Mouse (Mus musculus): Measurements from ENCODE around the gene Zmiz1. TPM values are rescaled to one million over a fixed set of nuclear protein-coding genes. Genes with fewer than 3 reads are reported as not detected.

Gene Zmiz1
- total and polyA plus RNA-seq, 2 experiments from 2014 or later = 38.0 to 75.6 TPM

DNA sequence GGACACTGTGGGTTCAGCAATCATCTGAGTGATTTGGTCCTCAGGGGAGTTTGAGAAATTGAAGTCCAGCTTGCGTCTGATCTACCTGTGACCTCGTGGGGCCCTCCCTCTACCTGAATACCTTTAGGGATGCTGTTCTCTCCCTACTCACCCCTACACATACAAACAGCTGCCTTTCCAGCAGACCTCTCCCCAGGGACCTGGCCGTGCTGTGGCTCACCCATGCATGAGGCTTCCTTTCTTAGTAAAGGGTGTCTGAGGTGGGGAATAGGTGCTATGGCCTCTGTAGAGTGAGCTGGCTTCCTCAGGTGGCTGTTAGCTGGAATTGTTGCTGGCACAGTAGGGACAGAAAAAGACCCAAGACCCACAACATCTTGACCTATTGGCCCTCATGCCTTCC is 40.5 kb downstream of the Zmiz1 start:
- no peaks in the 10 kb centered on the region for H3K27me3 ChIP-seq (ENCODE audit: insufficient read depth, low read length)
- no peak overlapping the region for H3K4me3 ChIP-seq (ENCODE audit: low read depth, low read length)
- peaks cover 17% of the 10 kb centered on the region for H3K4me1 ChIP-seq (ENCODE audit: insufficient read depth)
- H3K4me2 ChIP-seq (ENCODE audit: low read depth) = no peak overlapping the region
- peaks cover 12% of the 10 kb centered on the region; the same call in 1 of the 2 replicates for H3K36me3 ChIP-seq (ENCODE audit: insufficient read depth)
- no peak overlapping the region for H3K27ac ChIP-seq (ENCODE audit: low read depth, low read length)
- 84% methylated on average over 3 of the region's 3 CpGs for WGBS
- no peak for TF ChIP-seq CTCF (IDR thresholded peaks at IDR 0.05; ENCODE audit: low read depth)
- DNase-seq (no peak), ATAC-seq (no peak)
- H3K9me3 ChIP-seq (ENCODE audit: low read length) = no peaks in the 10 kb centered on the region
- no peak overlapping the region for H3K9ac ChIP-seq

DNA sequence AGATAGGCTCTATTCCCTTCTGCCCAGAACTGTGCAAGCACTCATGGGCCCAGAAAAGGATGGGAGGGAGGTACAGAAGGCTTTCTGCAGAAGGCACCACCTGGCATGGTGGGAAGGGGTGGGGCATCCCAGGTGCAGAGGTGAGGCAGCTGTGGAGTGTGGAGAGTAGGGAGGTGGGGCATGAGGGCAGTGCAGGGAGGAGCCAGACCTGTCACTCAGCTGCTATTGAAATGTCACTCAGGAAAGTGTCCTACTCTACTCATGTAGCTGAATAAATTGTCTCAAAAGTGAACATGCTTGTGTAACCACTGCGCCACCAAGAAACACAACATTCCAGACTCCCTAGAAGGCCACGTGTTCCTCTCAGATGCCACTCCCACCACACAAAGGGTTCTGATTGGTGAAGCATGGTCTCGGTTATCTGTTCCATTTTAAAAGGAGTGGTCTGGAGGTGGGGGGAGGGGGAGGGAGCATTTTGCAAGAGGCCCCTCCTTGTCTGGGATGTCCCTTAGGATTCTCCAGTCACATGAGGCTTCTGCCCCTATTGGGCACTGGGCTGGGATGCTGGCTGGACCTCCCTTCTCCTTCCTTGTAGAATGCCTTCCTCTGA is 41.6 kb downstream of the Zmiz1 start:
- no peaks in the 10 kb centered on the region for H3K27me3 ChIP-seq (ENCODE audit: insufficient read depth, low read length)
- no peak overlapping the region for H3K4me3 ChIP-seq (ENCODE audit: low read depth, low read length)
- DNase-seq = no peak
- H3K9me3 ChIP-seq (ENCODE audit: low read length) = no peaks in the 10 kb centered on the region
- no peak overlapping the region for H3K9ac ChIP-seq
- WGBS = 51% methylated on average over 3 of the region's 3 CpGs
- H3K4me2 ChIP-seq (ENCODE audit: low read depth) = no peak overlapping the region
- H3K4me1 ChIP-seq (ENCODE audit: insufficient read depth) = peaks cover 17% of the 10 kb centered on the region
- ATAC-seq = no peak
- H3K27ac ChIP-seq (ENCODE audit: low read depth, low read length) = no peak overlapping the region
- peaks cover 12% of the 10 kb centered on the region; the same call in 1 of the 2 replicates for H3K36me3 ChIP-seq (ENCODE audit: insufficient read depth)
- no peak for TF ChIP-seq CTCF (IDR thresholded peaks at IDR 0.05; ENCODE audit: low read depth)

DNA sequence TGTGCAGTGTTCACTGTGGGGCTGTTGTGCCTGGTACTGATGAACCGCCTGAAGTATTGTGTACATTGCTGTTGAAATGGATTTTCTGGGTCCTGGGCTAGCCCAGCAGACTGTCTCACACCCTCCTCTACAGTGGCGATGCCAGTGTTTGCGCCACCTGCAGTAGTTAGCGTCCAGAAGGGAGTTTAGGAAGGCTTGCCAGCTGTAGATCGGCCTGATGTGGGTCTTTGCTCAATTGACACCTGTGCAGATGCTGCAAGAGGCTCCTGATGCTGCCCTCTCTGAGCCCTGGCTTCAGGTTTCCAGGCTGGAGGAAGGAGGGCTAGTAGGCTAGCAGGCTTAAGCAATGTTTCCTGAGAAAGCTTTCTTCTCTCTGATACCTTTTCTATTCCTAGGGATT is 42.5 kb downstream of the Zmiz1 start:
- ATAC-seq (no peak), DNase-seq (no peak)
- no peak for TF ChIP-seq CTCF (IDR thresholded peaks at IDR 0.05; ENCODE audit: low read depth)
- Histone ChIP-seq H3K4me2 (ENCODE audit: low read depth) (no peak overlapping the region), H3K9me3 (ENCODE audit: low read length) (no peaks in the 10 kb centered on the region), H3K36me3 (ENCODE audit: insufficient read depth) (peaks cover 12% of the 10 kb centered on the region; the same call in 1 of the 2 replicates), H3K4me3 (ENCODE audit: low read depth, low read length) (no peak overlapping the region), H3K4me1 (ENCODE audit: insufficient read depth) (peaks cover 17% of the 10 kb centered on the region), H3K27me3 (ENCODE audit: insufficient read depth, low read length) (no peaks in the 10 kb centered on the region), H3K27ac (ENCODE audit: low read depth, low read length) (no peak overlapping the region), H3K9ac (no peak overlapping the region)
- 78% methylated on average over 5 of the region's 5 CpGs for WGBS

DNA sequence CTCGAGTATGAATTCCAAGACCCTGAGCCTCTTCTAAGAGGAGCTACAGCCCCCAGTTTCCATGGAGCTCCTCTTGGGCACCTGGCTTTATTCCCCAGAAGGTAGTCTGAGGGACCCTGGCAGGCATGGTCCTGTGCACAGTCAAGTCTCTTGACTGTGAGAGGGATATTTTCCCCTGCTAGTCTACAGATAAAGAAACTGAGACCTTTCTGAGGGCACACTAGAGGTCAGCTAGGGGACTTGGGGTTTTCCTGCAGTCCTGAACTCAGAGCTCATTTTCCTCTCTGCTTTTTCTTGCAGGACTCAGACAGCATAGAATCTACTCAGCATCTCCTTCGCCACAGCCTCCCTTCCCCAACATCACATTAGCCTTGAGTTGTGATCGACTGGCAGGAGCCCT is 43.4 kb downstream of the Zmiz1 start:
- WGBS = 92% methylated on average over 3 of the region's 3 CpGs
- no peaks in the 10 kb centered on the region for H3K9me3 ChIP-seq (ENCODE audit: low read length)
- no peaks in the 10 kb centered on the region for H3K27me3 ChIP-seq (ENCODE audit: insufficient read depth, low read length)
- H3K9ac ChIP-seq = no peak overlapping the region
- no peak overlapping the region for H3K4me3 ChIP-seq (ENCODE audit: low read depth, low read length)
- H3K4me1 ChIP-seq (ENCODE audit: insufficient read depth) = peaks cover 12% of the 10 kb centered on the region
- H3K27ac ChIP-seq (ENCODE audit: low read depth, low read length) = no peak overlapping the region
- H3K4me2 ChIP-seq (ENCODE audit: low read depth) = no peak overlapping the region
- DNase-seq (no peak), ATAC-seq (no peak)
- TF ChIP-seq CTCF (IDR thresholded peaks at IDR 0.05; ENCODE audit: low read depth) = no peak
- H3K36me3 ChIP-seq (ENCODE audit: insufficient read depth) = peaks cover 12% of the 10 kb centered on the region; the same call in 1 of the 2 replicates

DNA sequence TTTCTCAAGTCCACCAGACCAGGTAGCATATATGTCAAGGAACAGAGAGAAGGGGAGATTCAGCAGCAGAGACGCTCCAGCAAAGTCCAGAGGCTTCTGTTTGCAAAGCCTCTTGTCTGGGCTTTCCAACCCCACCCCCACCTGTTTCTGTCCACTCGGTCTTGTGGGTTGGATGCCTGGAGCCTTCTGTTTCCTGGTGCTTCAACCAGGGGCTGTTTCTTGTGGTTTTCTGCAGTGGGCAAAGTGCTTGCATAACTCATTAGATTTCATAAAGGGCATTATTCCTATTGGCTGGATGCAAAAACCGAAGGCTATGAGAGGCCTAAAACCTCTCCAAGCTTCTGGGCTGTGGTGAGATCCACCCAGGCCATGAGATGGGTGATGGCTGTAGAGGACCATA is 45.3 kb downstream of the Zmiz1 start:
- Histone ChIP-seq H3K36me3 (ENCODE audit: insufficient read depth) (peaks cover 12% of the 10 kb centered on the region; the same call in 1 of the 2 replicates), H3K4me2 (ENCODE audit: low read depth) (no peak overlapping the region), H3K4me3 (ENCODE audit: low read depth, low read length) (no peak overlapping the region), H3K27me3 (ENCODE audit: insufficient read depth, low read length) (no peaks in the 10 kb centered on the region), H3K9ac (no peak overlapping the region), H3K27ac (ENCODE audit: low read depth, low read length) (no peak overlapping the region), H3K4me1 (ENCODE audit: insufficient read depth) (no peaks in the 10 kb centered on the region), H3K9me3 (ENCODE audit: low read length) (no peaks in the 10 kb centered on the region)
- no peak for TF ChIP-seq CTCF (IDR thresholded peaks at IDR 0.05; ENCODE audit: low read depth)
- DNase-seq = no peak
- 87% methylated on average over 3 of the region's 3 CpGs for WGBS
- no peak for ATAC-seq

DNA sequence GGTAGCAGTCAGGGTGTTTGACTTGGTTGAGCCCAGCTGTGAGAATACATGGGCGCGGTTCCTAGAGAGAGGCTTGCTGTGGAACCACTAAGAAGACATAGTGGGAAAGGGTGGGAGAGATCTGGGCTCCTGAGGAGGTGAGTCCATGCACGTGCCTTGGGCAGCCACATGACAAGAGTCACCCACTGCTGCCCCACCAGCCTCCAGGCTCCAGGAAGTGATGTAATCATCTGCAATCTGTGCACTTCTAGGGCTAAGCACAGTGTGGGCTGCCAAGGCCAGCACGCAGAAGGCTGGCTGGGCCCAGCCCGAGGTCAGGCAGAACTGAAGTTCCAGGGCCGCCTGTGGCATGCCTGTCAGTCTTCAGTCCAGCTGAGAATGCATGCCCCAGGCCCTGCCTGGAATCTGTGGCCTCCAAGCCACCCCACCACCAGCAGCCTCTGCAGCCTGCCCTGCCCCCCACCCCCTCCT is 46.3 kb downstream of the Zmiz1 start:
- no peaks in the 10 kb centered on the region for H3K27me3 ChIP-seq (ENCODE audit: insufficient read depth, low read length)
- no peak overlapping the region for H3K27ac ChIP-seq (ENCODE audit: low read depth, low read length)
- no peaks in the 10 kb centered on the region for H3K9me3 ChIP-seq (ENCODE audit: low read length)
- WGBS = 83% methylated on average over 6 of the region's 6 CpGs
- DNase-seq (no peak), ATAC-seq (no peak)
- peaks cover 18% of the 10 kb centered on the region; the same call in 1 of the 2 replicates for H3K36me3 ChIP-seq (ENCODE audit: insufficient read depth)
- no peaks in the 10 kb centered on the region for H3K4me1 ChIP-seq (ENCODE audit: insufficient read depth)
- no peak overlapping the region for H3K9ac ChIP-seq
- no peak overlapping the region for H3K4me2 ChIP-seq (ENCODE audit: low read depth)
- TF ChIP-seq CTCF (IDR thresholded peaks at IDR 0.05; ENCODE audit: low read depth) = no peak
- H3K4me3 ChIP-seq (ENCODE audit: low read depth, low read length) = no peak overlapping the region

DNA sequence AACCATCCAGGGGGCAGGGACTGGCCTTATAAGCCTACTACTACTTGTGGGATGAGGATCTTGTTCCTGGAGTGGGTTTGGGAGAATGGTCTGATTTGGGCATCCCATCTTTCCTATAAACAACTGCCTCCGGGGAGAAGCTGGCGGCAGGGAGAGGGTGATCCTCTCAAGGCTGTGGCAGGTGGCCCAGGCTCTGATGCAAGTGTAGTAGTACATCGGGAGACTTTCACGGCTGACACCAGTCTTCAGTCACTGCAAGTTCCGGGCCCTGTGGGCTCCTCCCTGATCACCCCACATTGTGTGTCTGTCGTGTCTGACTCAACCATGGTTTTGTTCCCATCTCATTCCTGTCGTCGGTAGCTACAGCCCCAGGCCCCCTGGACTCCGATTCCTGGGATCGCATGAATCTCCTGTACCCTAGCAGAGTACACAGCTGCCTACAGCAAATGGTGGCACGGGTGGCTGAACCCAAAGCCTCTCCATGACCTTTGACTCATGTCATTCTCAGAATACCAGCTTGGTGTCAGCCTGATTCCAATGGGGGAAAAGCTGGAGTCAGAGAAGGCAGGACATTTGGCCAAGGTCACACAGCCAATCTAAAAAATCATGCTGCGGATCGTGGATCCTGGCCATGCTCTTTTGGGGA is 49.2 kb downstream of the Zmiz1 start:
- DNase-seq = no peak
- 80% methylated on average over 13 of the region's 13 CpGs for WGBS
- no peak overlapping the region for H3K4me2 ChIP-seq (ENCODE audit: low read depth)

More for the DNA sequence above, 49.2 kb downstream of the Zmiz1 start:
- no peak for TF ChIP-seq CTCF (IDR thresholded peaks at IDR 0.05; ENCODE audit: low read depth)
- peaks cover 9% of the 10 kb centered on the region for H3K4me1 ChIP-seq (ENCODE audit: insufficient read depth)
- no peak overlapping the region for H3K4me3 ChIP-seq (ENCODE audit: low read depth, low read length)
- no peaks in the 10 kb centered on the region for H3K9me3 ChIP-seq (ENCODE audit: low read length)
- no peak overlapping the region for H3K9ac ChIP-seq
- H3K27me3 ChIP-seq (ENCODE audit: insufficient read depth, low read length) = no peaks in the 10 kb centered on the region
- ATAC-seq = no peak
- peaks cover 15% of the 10 kb centered on the region; the same call in 1 of the 2 replicates for H3K36me3 ChIP-seq (ENCODE audit: insufficient read depth)
- no peak overlapping the region for H3K27ac ChIP-seq (ENCODE audit: low read depth, low read length)
